Mouse (Mus musculus): ENCODE results near the gene Fnbp1. TPM values are rescaled to one million over a fixed set of nuclear protein-coding genes. Genes with fewer than 3 reads are reported as not detected.
A peak's percentile ranks its signal among the peaks of the same experiment; 100 is the strongest.

Fnbp1 gene
- polyA plus RNA-seq, 1 experiment from 2014 or later, result 15.7 TPM

GRCm38 (mm10) chr2:31006434-31006833 is 135.4 kb downstream of the Fnbp1 start:
- Histone ChIP-seq H3K4me3 (ENCODE audit: low read depth, low read length) (no peak overlapping the region), H3K36me3 (ENCODE audit: control insufficient read depth, insufficient read depth, low read length) (peaks cover 8% of the 10 kb centered on the region; the same call in 1 of the 2 replicates), H3K4me1 (replicated peaks; ENCODE audit: control insufficient read depth, insufficient read depth) (no peaks in the 10 kb centered on the region), H3K27me3 (ENCODE audit: control insufficient read depth, insufficient read depth, low read length) (no peaks in the 10 kb centered on the region), H3K4me2 (replicated peaks; ENCODE audit: low read depth) (no peak overlapping the region), H3K9ac (ENCODE audit: low read length) (no peak overlapping the region), H3K9me3 (ENCODE audit: control insufficient read depth, low read length) (no peaks in the 10 kb centered on the region), H3K27ac (replicated peaks) (no peak overlapping the region)
- no peak for DNase-seq (ENCODE audit: low spot score)
- TF ChIP-seq CTCF (IDR thresholded peaks at IDR 0.05; ENCODE audit: low read depth), result no peak
- no peak for ATAC-seq (ENCODE audit: low FRiP score, low TSS enrichment)
- WGBS, result 73% methylated on average over 5 of the region's 5 CpGs

- Histone ChIP-seq H3K36me3 (ENCODE audit: control insufficient read depth, insufficient read depth, low read length) (peaks cover 4% of the 10 kb centered on the region; the same call in 1 of the 2 replicates), H3K9me3 (ENCODE audit: control insufficient read depth, low read length) (no peaks in the 10 kb centered on the region), H3K4me1 (replicated peaks; ENCODE audit: control insufficient read depth, insufficient read depth) (no peaks in the 10 kb centered on the region), H3K9ac (ENCODE audit: low read length) (no peak overlapping the region), H3K27me3 (ENCODE audit: control insufficient read depth, insufficient read depth, low read length) (no peaks in the 10 kb centered on the region), H3K4me3 (ENCODE audit: low read depth, low read length) (no peak overlapping the region), H3K4me2 (replicated peaks; ENCODE audit: low read depth) (no peak overlapping the region), H3K27ac (replicated peaks) (no peak overlapping the region)
- WGBS, result 66% methylated on average over 2 of the region's 2 CpGs
- no peak for ATAC-seq (ENCODE audit: low FRiP score, low TSS enrichment)
- DNase-seq (ENCODE audit: low spot score), result no peak
- TF ChIP-seq CTCF (IDR thresholded peaks at IDR 0.05; ENCODE audit: low read depth) (no peak), EP300 (optimal IDR thresholded peaks at IDR 0.05) (no peak)
Measured at GRCm38 (mm10) chr2:31005453-31005852, 136.4 kb downstream of the Fnbp1 start.

GRCm38 (mm10) chr2:31002857-31003256 is 139.0 kb downstream of the Fnbp1 start:
- Histone ChIP-seq H3K36me3 (ENCODE audit: control insufficient read depth, insufficient read depth, low read length) (peaks cover under 1% of the 10 kb centered on the region; the same call in 1 of the 2 replicates), H3K4me1 (replicated peaks; ENCODE audit: control insufficient read depth, insufficient read depth) (no peaks in the 10 kb centered on the region), H3K9ac (ENCODE audit: low read length) (no peak overlapping the region), H3K4me2 (replicated peaks; ENCODE audit: low read depth) (no peak overlapping the region), H3K27ac (replicated peaks) (no peak overlapping the region), H3K27me3 (ENCODE audit: control insufficient read depth, insufficient read depth, low read length) (no peaks in the 10 kb centered on the region), H3K9me3 (ENCODE audit: control insufficient read depth, low read length) (no peaks in the 10 kb centered on the region), H3K4me3 (ENCODE audit: low read depth, low read length) (no peak overlapping the region)
- TF ChIP-seq EP300 (optimal IDR thresholded peaks at IDR 0.05) (no peak), CTCF (IDR thresholded peaks at IDR 0.05; ENCODE audit: low read depth) (no peak)
- no peak for DNase-seq (ENCODE audit: low spot score)
- no peak for ATAC-seq (ENCODE audit: low FRiP score, low TSS enrichment)
- 92% methylated on average over 10 of the region's 10 CpGs for WGBS

- ATAC-seq (ENCODE audit: low FRiP score, low TSS enrichment), result no peak
- H3K4me1 ChIP-seq (replicated peaks; ENCODE audit: control insufficient read depth, insufficient read depth), result no peaks in the 10 kb centered on the region
- H3K9me3 ChIP-seq (ENCODE audit: control insufficient read depth, low read length), result no peaks in the 10 kb centered on the region
- TF ChIP-seq EP300 (optimal IDR thresholded peaks at IDR 0.05) (no peak), CTCF (IDR thresholded peaks at IDR 0.05; ENCODE audit: low read depth) (no peak)
- H3K27ac ChIP-seq (replicated peaks), result no peak overlapping the region
- H3K9ac ChIP-seq (ENCODE audit: low read length), result no peak overlapping the region
- no peak for DNase-seq (ENCODE audit: low spot score)
- no peak overlapping the region for H3K4me3 ChIP-seq (ENCODE audit: low read depth, low read length)
- no peaks in the 10 kb centered on the region for H3K27me3 ChIP-seq (ENCODE audit: control insufficient read depth, insufficient read depth, low read length)
- H3K36me3 ChIP-seq (ENCODE audit: control insufficient read depth, insufficient read depth, low read length), result no peaks in the 10 kb centered on the region; the same call in 1 of the 2 replicates
- WGBS, result 64% methylated on average over 8 of the region's 8 CpGs
- no peak overlapping the region for H3K4me2 ChIP-seq (replicated peaks; ENCODE audit: low read depth)
Measured at GRCm38 (mm10) chr2:30998443-30999260, 143.2 kb downstream of the Fnbp1 start.

- Histone ChIP-seq H3K4me3 (ENCODE audit: low read depth, low read length) (no peak overlapping the region), H3K9me3 (ENCODE audit: control insufficient read depth, low read length) (no peaks in the 10 kb centered on the region), H3K36me3 (ENCODE audit: control insufficient read depth, insufficient read depth, low read length) (no peaks in the 10 kb centered on the region), H3K27me3 (ENCODE audit: control insufficient read depth, insufficient read depth, low read length) (no peaks in the 10 kb centered on the region), H3K9ac (ENCODE audit: low read length) (no peak overlapping the region), H3K4me1 (replicated peaks; ENCODE audit: control insufficient read depth, insufficient read depth) (no peaks in the 10 kb centered on the region), H3K27ac (replicated peaks) (no peak overlapping the region), H3K4me2 (replicated peaks; ENCODE audit: low read depth) (no peak overlapping the region)
- TF ChIP-seq CTCF (IDR thresholded peaks at IDR 0.05; ENCODE audit: low read depth) (no peak), EP300 (optimal IDR thresholded peaks at IDR 0.05) (no peak)
- ATAC-seq (ENCODE audit: low FRiP score, low TSS enrichment) (0 out of 2 replicates have a peak, but pooled peaks have one; percentile 23), DNase-seq (ENCODE audit: low spot score) (no peak)
- WGBS, result 76% methylated on average over 11 of the region's 11 CpGs
Measured at GRCm38 (mm10) chr2:30995432-30995996, 146.3 kb downstream of the Fnbp1 start.

GRCm38 (mm10) chr2:30994853-30995252 is 147.0 kb downstream of the Fnbp1 start:
- H3K9ac ChIP-seq (ENCODE audit: low read length), result no peak overlapping the region
- DNase-seq (ENCODE audit: low spot score), result no peak
- H3K27ac ChIP-seq (replicated peaks), result no peak overlapping the region
- 88% methylated on average over 4 of the region's 4 CpGs for WGBS
- H3K36me3 ChIP-seq (ENCODE audit: control insufficient read depth, insufficient read depth, low read length), result no peaks in the 10 kb centered on the region
- ATAC-seq (ENCODE audit: low FRiP score, low TSS enrichment), result no peak
- H3K27me3 ChIP-seq (ENCODE audit: control insufficient read depth, insufficient read depth, low read length), result no peaks in the 10 kb centered on the region
- H3K4me3 ChIP-seq (ENCODE audit: low read depth, low read length), result no peak overlapping the region
- no peaks in the 10 kb centered on the region for H3K9me3 ChIP-seq (ENCODE audit: control insufficient read depth, low read length)
- H3K4me2 ChIP-seq (replicated peaks; ENCODE audit: low read depth), result no peak overlapping the region
- TF ChIP-seq EP300 (optimal IDR thresholded peaks at IDR 0.05) (no peak), CTCF (IDR thresholded peaks at IDR 0.05; ENCODE audit: low read depth) (no peak)
- H3K4me1 ChIP-seq (replicated peaks; ENCODE audit: control insufficient read depth, insufficient read depth), result no peaks in the 10 kb centered on the region
